Mouse (Mus musculus) MEL (cell line): ENCODE measurements around the gene 1110051M20Rik.

Source experiments
- BHLHE40 ChIP-seq: IDR thresholded peaks from 2 replicates; pipeline ENCODE4 v1.6.1; 2012; ENCODE audit warnings: low read depth, mild to moderate bottlenecking, inconsistent platforms, low read length, improper control_type of control experiment, borderline replicate concordance
- CTCF ChIP-seq, 3 experiments: IDR thresholded peaks in 2 of 3; conservative IDR thresholded peaks in 1 of 3; 2 replicates each; pipeline ENCODE4 v1.5.1; 2011 to 2012; ENCODE audit warnings: low read length in 3 of 3, low read depth in 2 of 3, mild to moderate bottlenecking in 2 of 3, improper control_type of control experiment in 1 of 3, inconsistent platforms in 1 of 3, mixed read lengths in 1 of 3, moderate library complexity in 1 of 3; ENCODE audit not compliant: control insufficient read depth in 1 of 3, insufficient read depth in 1 of 3, poor library complexity in 1 of 3, severe bottlenecking in 1 of 3
- EP300 ChIP-seq, 2 experiments: IDR thresholded peaks; 2 replicates each; pipeline ENCODE4 v1.6.1; 2011; ENCODE audit warnings: improper control_type of control experiment in 2 of 2, low read length in 2 of 2, low read depth in 1 of 2, mild to moderate bottlenecking in 1 of 2
- GATA1 ChIP-seq: IDR thresholded peaks from 2 replicates; pipeline ENCODE4 v1.6.1; 2011; ENCODE audit warnings: low read depth, low read length, improper control_type of control experiment
- POLR2AphosphoS2 ChIP-seq: IDR thresholded peaks from 2 replicates; pipeline ENCODE4 v1.6.1; 2011; ENCODE audit warnings: low read length, improper control_type of control experiment
- POLR2AphosphoS5 ChIP-seq: IDR thresholded peaks from 2 replicates; pipeline ENCODE4 v1.6.1; 2012; ENCODE audit warnings: low read depth, borderline replicate concordance, mild to moderate bottlenecking, inconsistent platforms, low read length, moderate library complexity, mixed read lengths
- TAL1 ChIP-seq: IDR thresholded peaks from 2 replicates; pipeline ENCODE4 v1.6.1; 2012; ENCODE audit warnings: mild to moderate bottlenecking, inconsistent platforms, low read length, moderate library complexity, mixed read lengths
- ZNF384 ChIP-seq: IDR thresholded peaks from 2 replicates; pipeline ENCODE4 v1.6.1; 2012; ENCODE audit warnings: low read depth, mild to moderate bottlenecking, inconsistent platforms, low read length, improper control_type of control experiment

DNA sequence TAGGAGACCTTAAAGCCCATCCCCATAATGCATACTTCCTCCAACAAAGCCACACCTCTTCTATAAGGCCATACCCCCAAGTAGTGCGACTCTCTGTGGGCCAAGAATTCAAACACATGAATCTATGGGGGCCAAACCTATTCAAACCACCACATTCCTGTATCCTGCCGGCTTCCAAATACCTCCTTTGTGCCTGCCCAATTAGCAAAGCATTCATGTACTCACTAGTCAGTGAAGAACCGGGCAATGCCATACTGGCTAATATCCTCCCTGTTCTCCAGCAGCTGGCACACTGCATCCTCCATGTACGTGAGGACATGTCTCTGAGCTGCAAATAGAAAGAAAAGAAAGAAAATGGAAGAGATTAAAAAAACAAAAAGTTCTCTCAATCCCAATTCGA is 22.9 kb downstream of the 1110051M20Rik start:
- TF ChIP-seq CTCF (IDR thresholded peaks at IDR 0.05 in 2 of 3, conservative IDR thresholded peaks at IDR 0.05 in 1 of 3; ENCODE audit: control insufficient read depth in 1 of 3, insufficient read depth in 1 of 3, low read depth in 2 of 3, low read length in 3 of 3, poor library complexity in 1 of 3, severe bottlenecking in 1 of 3) (no peak), TAL1 (no peak), ZNF384 (no peak), BHLHE40 (no peak), EP300 (IDR thresholded peaks at IDR 0.05; ENCODE audit: low read depth in 1 of 2, low read length in 2 of 2) (no peak), POLR2AphosphoS5 (no peak), POLR2AphosphoS2 (no peak), GATA1 (no peak)
